Mouse (Mus musculus) liver, embryonic 11.5 days (tissue): ENCODE results near the gene LTO1. TPM values are rescaled to one million over a fixed set of nuclear protein-coding genes. Genes with fewer than 3 reads are reported as not detected.

Experiments used
- ATAC-seq: fragments of 200-750 bp; cut with Nextera tagmentation; replicated peaks from 2 replicates; pipeline ENCODE4 v1.8.0; 2017; ENCODE audit warnings: moderate number of reproducible peaks, mild to moderate bottlenecking, moderate TSS enrichment, moderate library complexity; ENCODE audit not compliant: low FRiP score
- DNase-seq: peaks from one replicate; pipeline ENCODE4 v3.0.0-alpha.2; 2017; ENCODE audit warnings: low spot score
- H3K27ac ChIP-seq: fragments of 300-500 bp; sonication (generic); 2 replicates; pipeline ENCODE4 v1.5.1; 2014; ENCODE audit warnings: mild to moderate bottlenecking, low read depth, low read length, control low read depth
- H3K27me3 ChIP-seq: fragments of 300-500 bp; sonication (generic); replicated peaks from 2 replicates; pipeline ENCODE4 v1.6.1; 2014; ENCODE audit warnings: low read length, mixed read lengths; ENCODE audit not compliant: control insufficient read depth, insufficient read depth
- H3K36me3 ChIP-seq: fragments of 300-500 bp; sonication (generic); 2 replicates; pipeline ENCODE4 v1.6.1; 2014; ENCODE audit warnings: mild to moderate bottlenecking, low read length, moderate library complexity, mixed read lengths; ENCODE audit not compliant: control insufficient read depth, insufficient read depth
- H3K4me1 ChIP-seq: fragments of 300-500 bp; sonication (generic); replicated peaks from 2 replicates; pipeline ENCODE4 v1.6.1; 2014; ENCODE audit warnings: low read length, mixed read lengths; ENCODE audit not compliant: control insufficient read depth, insufficient read depth
- H3K4me2 ChIP-seq: fragments of 300-500 bp; sonication (generic); 2 replicates; pipeline ENCODE4 v1.6.1; 2014; ENCODE audit warnings: mild to moderate bottlenecking, control low read depth, moderate library complexity
- H3K4me3 ChIP-seq: fragments of 300-500 bp; sonication (generic); 2 replicates; pipeline ENCODE4 v1.5.1; 2014; ENCODE audit warnings: low read depth, low read length, control low read depth
- H3K9ac ChIP-seq: fragments of 300-500 bp; sonication (generic); 2 replicates; pipeline ENCODE4 v1.6.1; 2014; ENCODE audit warnings: low read depth, low read length, control low read depth
- H3K9me3 ChIP-seq: fragments of 300-500 bp; sonication (generic); 2 replicates; pipeline ENCODE4 v1.6.1; 2016; ENCODE audit warnings: low read length, inconsistent platforms, mixed read lengths; ENCODE audit not compliant: control insufficient read depth
- WGBS: fragments of 180-500 bp; shearing (Covaris S2); extraction: QIAGEN DNeasy Blood & Tissue Kit; methylation state at CpG from one replicate; pipeline ENCODE4 v1.1.7; 2014; 5-methylcytosine and 5-hydroxymethylcytosine counted together
- polyA plus RNA-seq: library from polyadenylated mRNA; unstranded; fragments of >200 nt; fragmentation: Nextera tagmentation; extraction: Ambion mirVana; gene quantifications from 2 replicates; pipeline ENCODE4 v1.2.1, GENCODE M21; 2014

Gene LTO1
- polyA plus RNA-seq, 1 experiment from 2014 or later = 16.2 TPM

DNA sequence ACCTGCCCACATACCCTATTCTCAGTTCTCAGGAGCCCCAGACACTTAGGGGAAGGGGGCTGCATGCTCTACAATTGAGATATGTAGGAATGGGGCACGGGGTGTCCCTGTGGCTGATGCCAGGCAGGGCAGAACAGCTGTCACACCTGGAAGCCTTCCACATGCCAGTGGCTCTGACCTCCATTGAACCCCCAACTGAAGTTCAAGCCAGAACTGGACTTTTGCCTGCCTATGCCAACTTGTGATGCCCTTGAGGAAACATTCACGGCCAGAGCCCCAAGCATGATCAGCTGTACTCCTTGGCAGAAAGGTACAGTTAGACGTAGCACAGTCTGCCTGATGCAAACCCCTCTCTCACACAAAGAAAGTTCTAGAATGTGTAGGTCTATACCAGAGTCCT lies 18.4 kb downstream of the LTO1 start:
- H3K36me3 ChIP-seq = peaks cover 10% of the 10 kb centered on the region; the same call in 1 of the 2 replicates
- H3K27ac ChIP-seq = no peak overlapping the region
- no peak overlapping the region for H3K9ac ChIP-seq
- peaks cover 11% of the 10 kb centered on the region for H3K27me3 ChIP-seq
- no peaks in the 10 kb centered on the region; the same call in 1 of the 2 replicates for H3K4me1 ChIP-seq
- H3K9me3 ChIP-seq = no peaks in the 10 kb centered on the region
- no peak for ATAC-seq
- no peak overlapping the region for H3K4me3 ChIP-seq
- WGBS = 83% methylated on average over 3 of the region's 3 CpGs
- DNase-seq = no peak
- H3K4me2 ChIP-seq = no peak overlapping the region

DNA sequence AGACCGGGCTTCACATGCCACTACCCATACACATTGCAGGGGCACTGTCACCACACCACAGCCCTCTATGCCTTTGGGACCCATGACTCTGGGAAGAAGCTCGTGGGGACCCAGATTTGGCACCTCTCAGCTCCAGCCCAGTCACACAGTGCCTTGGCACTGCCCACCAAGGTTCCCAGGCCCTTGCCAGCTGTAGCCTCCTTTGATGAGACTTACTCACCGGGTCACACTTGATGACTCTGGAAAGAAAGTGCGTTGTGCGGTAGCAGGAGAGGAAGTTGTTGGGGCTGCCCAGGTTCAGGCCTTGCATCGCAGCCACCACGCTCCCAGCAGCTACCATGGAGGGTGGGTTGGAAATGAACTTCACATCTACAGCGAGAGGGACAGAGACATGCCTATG lies 18.9 kb downstream of the LTO1 start:
- Histone ChIP-seq H3K4me2 (no peak overlapping the region), H3K4me3 (no peak overlapping the region), H3K4me1 (no peaks in the 10 kb centered on the region; the same call in 1 of the 2 replicates), H3K36me3 (peaks cover 10% of the 10 kb centered on the region; the same call in 1 of the 2 replicates), H3K27me3 (peaks cover 15% of the 10 kb centered on the region), H3K9me3 (no peaks in the 10 kb centered on the region), H3K27ac (no peak overlapping the region), H3K9ac (no peak overlapping the region)
- no peak for ATAC-seq
- no peak for DNase-seq
- WGBS = 83% methylated on average over 8 of the region's 8 CpGs

DNA sequence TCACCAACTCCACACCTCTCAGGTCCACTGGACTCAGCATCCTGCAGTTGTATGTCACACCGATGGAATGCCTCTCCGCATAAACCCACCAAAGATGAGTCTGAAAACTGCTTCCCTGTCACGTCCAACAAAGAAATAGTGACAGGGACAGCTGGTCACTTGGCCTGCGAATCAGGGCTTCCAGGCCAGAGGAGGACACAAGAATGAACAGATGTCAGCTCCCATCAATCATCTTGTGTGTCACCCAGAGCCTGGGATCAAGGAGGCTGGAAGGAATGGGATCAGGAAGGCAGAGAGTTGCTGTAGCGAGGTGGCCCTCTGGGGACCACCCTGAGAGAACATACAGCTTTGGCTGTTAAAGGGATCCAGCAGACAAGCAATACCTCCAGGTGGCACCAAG lies 20.0 kb downstream of the LTO1 start:
- no peak for DNase-seq
- Histone ChIP-seq H3K4me2 (no peak overlapping the region), H3K27me3 (peaks cover 26% of the 10 kb centered on the region), H3K36me3 (peaks cover 9% of the 10 kb centered on the region; the same call in 1 of the 2 replicates), H3K9ac (no peak overlapping the region), H3K9me3 (no peaks in the 10 kb centered on the region), H3K4me1 (no peaks in the 10 kb centered on the region; the same call in 1 of the 2 replicates), H3K27ac (no peak overlapping the region), H3K4me3 (no peak overlapping the region)
- ATAC-seq = no peak
- 82% methylated on average over 5 of the region's 5 CpGs for WGBS

DNA sequence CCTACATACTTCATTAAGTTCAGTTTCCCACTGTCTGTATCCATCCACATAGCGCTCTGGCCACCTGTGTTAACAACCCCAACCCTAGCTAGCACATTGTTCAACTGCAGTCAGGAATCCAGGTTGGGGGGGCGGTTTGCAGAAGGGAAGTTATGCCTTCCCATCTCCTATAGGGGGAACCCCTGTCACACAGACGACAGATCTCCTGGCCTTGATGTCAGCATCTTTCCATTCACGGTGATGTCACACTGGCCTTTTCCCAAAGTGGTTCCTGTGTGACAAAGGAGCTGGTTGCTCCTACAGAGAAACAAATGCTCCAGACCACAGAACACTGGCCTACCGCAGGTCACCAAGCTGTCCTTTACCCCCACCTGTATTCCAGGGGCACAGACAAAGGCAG lies 20.7 kb downstream of the LTO1 start:
- Histone ChIP-seq H3K27me3 (peaks cover 33% of the 10 kb centered on the region), H3K9me3 (no peaks in the 10 kb centered on the region), H3K27ac (no peak overlapping the region), H3K4me2 (no peak overlapping the region), H3K4me3 (no peak overlapping the region), H3K36me3 (peaks cover 5% of the 10 kb centered on the region; the same call in 1 of the 2 replicates), H3K9ac (no peak overlapping the region), H3K4me1 (no peaks in the 10 kb centered on the region; the same call in 1 of the 2 replicates)
- WGBS = 66% methylated on average over 5 of the region's 5 CpGs
- ATAC-seq (no peak), DNase-seq (no peak)

DNA sequence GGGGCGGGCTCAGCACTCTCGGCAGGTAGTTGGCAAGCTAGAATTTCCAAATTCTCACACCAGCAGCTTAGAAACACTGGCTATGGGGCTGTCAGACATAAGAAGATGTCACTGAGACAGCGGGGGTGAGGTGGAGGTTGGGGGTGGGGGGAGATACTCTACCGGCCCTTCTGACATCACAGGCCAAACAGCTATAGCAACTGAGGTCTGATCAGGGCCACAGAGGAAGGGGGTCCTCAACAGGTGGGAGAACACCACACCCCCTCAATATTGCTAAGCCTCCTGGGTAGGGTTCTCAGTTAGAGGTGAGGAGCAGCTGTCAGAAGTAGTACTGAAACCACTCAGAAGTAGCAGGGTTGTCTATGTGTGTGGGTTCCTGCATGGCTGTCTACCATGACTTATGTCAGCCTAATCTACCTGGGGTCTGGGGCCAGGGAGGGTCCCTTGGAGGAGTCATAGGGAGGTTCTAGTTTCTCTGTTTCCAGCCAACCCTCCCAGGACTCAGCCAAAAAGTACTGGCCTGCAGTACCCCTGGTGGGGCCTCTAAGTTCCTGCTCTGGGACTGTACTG lies 21.5 kb downstream of the LTO1 start:
- H3K36me3 ChIP-seq = peaks cover 5% of the 10 kb centered on the region; the same call in 1 of the 2 replicates
- no peak overlapping the region for H3K9ac ChIP-seq
- DNase-seq = no peak
- ATAC-seq = no peak
- H3K4me2 ChIP-seq = no peak overlapping the region
- H3K4me3 ChIP-seq = no peak overlapping the region
- H3K4me1 ChIP-seq = no peaks in the 10 kb centered on the region; the same call in 1 of the 2 replicates
- H3K9me3 ChIP-seq = no peaks in the 10 kb centered on the region
- 86% methylated on average over 4 of the region's 4 CpGs for WGBS
- peaks cover 41% of the 10 kb centered on the region for H3K27me3 ChIP-seq
- no peak overlapping the region for H3K27ac ChIP-seq

DNA sequence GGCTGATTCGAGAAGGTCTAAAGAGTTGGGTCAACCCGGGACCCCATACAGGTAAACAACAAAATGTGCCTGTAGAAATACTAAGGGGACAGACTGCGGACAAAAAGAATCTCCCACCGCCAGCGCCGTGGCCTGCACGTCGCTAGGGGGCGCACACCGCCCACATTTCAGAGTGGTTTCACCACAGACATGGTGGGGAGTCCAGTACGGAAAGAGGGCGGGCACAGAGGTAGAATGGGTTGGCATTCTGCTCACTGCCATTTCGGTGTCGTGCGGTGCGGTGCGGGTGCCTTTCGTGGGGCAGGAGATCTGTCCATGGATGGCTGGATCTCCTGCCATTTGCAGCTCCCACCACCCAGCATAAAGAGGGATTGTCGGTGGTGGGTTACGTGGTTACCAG lies 22.6 kb downstream of the LTO1 start:
- peak overlapping the region; percentile 56; the same call in 1 of the 2 replicates for H3K9ac ChIP-seq
- H3K27ac ChIP-seq = no peak overlapping the region

DNA sequence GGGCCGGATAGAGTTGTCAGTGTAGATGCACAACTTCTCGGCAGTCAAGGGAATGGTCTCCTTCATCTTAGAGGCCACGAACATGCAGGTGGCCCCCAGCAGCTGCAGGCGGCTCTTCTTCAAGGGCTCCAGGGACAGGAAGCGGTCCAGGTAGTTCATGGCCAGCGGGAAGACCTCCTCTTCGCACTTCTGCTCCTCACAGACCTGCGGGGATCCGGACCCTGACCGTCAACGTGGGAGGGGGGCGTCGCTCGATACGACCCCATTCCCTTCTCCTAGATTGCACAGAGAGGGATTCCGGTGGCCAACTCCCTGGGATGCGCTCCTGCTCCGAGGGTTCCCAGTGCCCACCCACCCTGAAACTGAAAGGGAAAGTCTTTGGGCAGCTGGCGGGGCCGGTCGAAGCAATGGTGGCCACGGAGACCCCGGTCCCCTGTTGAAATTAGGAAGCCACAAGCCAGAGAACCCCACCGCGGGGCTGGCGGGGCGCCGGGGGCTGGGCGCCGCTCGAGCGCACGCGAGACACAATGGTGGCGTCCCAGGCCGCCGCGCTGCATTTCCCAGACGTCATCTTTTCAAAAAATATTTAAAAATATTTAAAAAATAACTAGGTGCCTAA lies 23.1 kb downstream of the LTO1 start:
- peak overlapping the region; percentile 60 for H3K4me3 ChIP-seq
- H3K27ac ChIP-seq = no peak overlapping the region; the same call in 1 of the 2 replicates
- DNase-seq = peak; percentile 51
- peaks cover 5% of the 10 kb centered on the region; the same call in 1 of the 2 replicates for H3K36me3 ChIP-seq
- ATAC-seq = no peak; the same call in 1 of the 2 replicates
- H3K27me3 ChIP-seq = peaks cover 57% of the 10 kb centered on the region
- peak overlapping the region; percentile 56 for H3K9ac ChIP-seq
- WGBS = under 1% methylated on average over 39 of the region's 39 CpGs
- H3K4me1 ChIP-seq = peaks cover 11% of the 10 kb centered on the region; the same call in 1 of the 2 replicates
- no peaks in the 10 kb centered on the region for H3K9me3 ChIP-seq
- H3K4me2 ChIP-seq = peak overlapping the region; percentile 76

More for the DNA sequence above, 22.6 kb downstream of the LTO1 start:
- H3K9me3 ChIP-seq = no peaks in the 10 kb centered on the region
- peaks cover 52% of the 10 kb centered on the region for H3K27me3 ChIP-seq
- peak overlapping the region; percentile 76 for H3K4me2 ChIP-seq
- WGBS = 2% methylated on average over 20 of the region's 20 CpGs
- DNase-seq (peak; percentile 84), ATAC-seq (peak; percentile 24; the same call in 1 of the 2 replicates)
- peak overlapping the region; percentile 60 for H3K4me3 ChIP-seq
- peaks cover 5% of the 10 kb centered on the region; the same call in 1 of the 2 replicates for H3K36me3 ChIP-seq
- H3K4me1 ChIP-seq = peaks cover 6% of the 10 kb centered on the region; the same call in 1 of the 2 replicates

DNA sequence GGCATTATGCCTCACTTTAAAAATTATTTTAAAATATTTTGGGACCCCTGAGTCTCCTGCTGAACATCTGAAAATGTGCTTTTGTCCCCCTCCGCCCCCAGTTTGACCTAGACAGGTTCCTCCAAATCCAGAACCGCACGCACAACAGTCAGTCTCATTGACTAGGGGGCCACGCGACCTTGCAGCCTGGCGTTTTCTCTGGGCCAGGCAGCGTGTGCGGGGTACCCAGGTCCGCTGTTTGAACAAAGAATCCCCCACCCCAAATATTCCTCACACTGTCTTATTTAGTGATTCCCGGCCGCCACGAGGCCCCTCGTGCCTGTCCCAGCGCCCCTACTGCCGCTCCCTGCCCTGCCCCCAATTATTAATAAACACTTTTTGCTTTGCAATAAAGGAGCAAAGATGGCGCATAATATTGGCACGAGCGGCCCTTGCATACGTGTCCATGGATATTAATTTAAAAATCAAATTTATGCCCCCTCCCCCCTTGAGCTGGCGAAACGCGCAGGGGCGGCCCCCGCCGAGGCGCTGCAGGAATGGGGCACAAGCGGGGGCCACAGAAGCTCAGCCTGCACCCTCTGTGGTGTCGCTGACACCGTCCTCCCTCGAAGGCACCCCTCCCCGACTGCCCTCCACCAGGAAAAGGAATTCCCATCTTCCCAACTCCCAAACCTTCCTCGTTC lies 23.9 kb downstream of the LTO1 start:
- H3K27me3 ChIP-seq = peaks cover 64% of the 10 kb centered on the region
- ATAC-seq (no peak), DNase-seq (no peak)
- peaks cover 12% of the 10 kb centered on the region; the same call in 1 of the 2 replicates for H3K4me1 ChIP-seq
- 1% methylated on average over 32 of the region's 32 CpGs for WGBS
- peak overlapping the region; percentile 56 for H3K9ac ChIP-seq
- H3K27ac ChIP-seq = peak overlapping the region; percentile 80
- peak overlapping the region; percentile 76 for H3K4me2 ChIP-seq
- H3K9me3 ChIP-seq = no peaks in the 10 kb centered on the region
- H3K4me3 ChIP-seq = peak overlapping the region; percentile 60
- peaks cover 5% of the 10 kb centered on the region; the same call in 1 of the 2 replicates for H3K36me3 ChIP-seq
